Mouse (Mus musculus) G1E-ER4 (cell line): Measurements from ENCODE around the gene Inpp1. TPM values are rescaled to one million over a fixed set of nuclear protein-coding genes. Genes with fewer than 3 reads are reported as not detected.

ENCODE experiments used
- GATA1 ChIP-seq: IDR thresholded peaks from one replicate; pipeline ENCODE4 v1.8.0; 2012; ENCODE audit warnings: low read length, inconsistent platforms
- polyA plus RNA-seq: library from polyadenylated mRNA; stranded (reverse); fragments of >175 nt; gene quantifications from 2 replicates; pipeline ENCODE4 v1.2.3, GENCODE M21; 2012

Inpp1 gene
- polyA plus RNA-seq, 1 experiment: not detected

DNA sequence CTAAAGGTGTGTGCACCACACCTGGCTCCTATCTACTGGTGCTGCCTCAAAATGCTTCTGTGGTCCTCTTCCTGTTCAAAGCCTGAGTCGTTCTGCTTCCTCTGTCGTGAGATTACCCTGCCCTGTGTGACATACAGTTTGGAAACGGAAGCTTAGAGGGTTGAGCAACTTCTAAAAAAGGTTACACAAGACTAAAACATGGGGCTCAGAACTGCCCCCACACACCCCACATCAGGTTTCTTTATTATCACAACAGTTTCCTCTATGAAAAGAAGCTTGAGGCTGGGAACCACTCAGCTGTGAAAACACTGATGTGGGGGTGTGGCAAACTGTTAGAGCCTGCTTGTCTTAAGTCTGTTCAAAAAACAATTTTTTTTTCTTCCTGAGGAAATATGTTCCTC lies 17.1 kb downstream of the Inpp1 start:
- no peak for TF ChIP-seq GATA1

GRCm38 (mm10) chr1:52799772-52800171 lies 17.7 kb downstream of the Inpp1 start:
- no peak for TF ChIP-seq GATA1

DNA sequence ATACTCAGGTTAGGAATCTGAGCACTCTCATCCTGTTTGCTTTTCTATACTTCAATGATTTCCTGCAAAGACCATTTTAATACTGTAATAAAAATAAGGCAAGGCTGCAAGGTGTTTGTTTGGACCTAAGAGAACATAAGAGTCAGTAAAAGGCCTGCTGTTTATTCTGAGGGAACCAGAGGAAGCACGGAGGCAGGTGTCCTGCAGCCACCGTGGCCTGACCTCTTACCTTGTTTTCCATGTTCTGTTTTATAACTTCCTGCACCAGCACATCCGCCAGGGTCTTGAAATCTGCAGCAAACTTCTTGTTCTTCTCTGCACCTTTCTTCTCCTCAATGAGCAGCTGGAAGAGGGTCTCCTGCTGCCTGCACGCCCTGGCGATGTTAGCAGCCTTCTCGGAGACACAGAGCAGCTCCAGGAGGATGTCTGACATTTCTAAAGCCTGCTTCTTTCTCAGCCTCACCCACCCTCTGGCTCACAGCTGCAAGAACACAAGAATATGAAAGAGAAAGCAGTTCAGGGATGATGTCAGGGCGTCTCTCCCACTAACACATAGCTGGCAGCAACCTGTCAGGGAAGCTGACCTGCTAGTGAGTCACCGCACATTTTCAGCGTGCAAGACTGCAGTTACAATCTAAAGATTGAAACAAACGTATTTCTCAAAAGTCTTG lies 18.3 kb downstream of the Inpp1 start:
- no peak for TF ChIP-seq GATA1

- no peak for TF ChIP-seq GATA1
These were observed 21.6 kb downstream of the Inpp1 start for GRCm38 (mm10) chr1:52795927-52796326.

GRCm38 (mm10) chr1:52793692-52794091 lies 23.8 kb downstream of the Inpp1 start:
- TF ChIP-seq GATA1: no peak

- TF ChIP-seq GATA1: no peak
These were observed 24.8 kb downstream of the Inpp1 start for GRCm38 (mm10) chr1:52792701-52793100.

GRCm38 (mm10) chr1:52787254-52787653 lies 30.2 kb downstream of the Inpp1 start:
- TF ChIP-seq GATA1: no peak

- TF ChIP-seq GATA1: no peak
These were observed 52.0 kb downstream of the Inpp1 start for GRCm38 (mm10) chr1:52765176-52766111.

DNA sequence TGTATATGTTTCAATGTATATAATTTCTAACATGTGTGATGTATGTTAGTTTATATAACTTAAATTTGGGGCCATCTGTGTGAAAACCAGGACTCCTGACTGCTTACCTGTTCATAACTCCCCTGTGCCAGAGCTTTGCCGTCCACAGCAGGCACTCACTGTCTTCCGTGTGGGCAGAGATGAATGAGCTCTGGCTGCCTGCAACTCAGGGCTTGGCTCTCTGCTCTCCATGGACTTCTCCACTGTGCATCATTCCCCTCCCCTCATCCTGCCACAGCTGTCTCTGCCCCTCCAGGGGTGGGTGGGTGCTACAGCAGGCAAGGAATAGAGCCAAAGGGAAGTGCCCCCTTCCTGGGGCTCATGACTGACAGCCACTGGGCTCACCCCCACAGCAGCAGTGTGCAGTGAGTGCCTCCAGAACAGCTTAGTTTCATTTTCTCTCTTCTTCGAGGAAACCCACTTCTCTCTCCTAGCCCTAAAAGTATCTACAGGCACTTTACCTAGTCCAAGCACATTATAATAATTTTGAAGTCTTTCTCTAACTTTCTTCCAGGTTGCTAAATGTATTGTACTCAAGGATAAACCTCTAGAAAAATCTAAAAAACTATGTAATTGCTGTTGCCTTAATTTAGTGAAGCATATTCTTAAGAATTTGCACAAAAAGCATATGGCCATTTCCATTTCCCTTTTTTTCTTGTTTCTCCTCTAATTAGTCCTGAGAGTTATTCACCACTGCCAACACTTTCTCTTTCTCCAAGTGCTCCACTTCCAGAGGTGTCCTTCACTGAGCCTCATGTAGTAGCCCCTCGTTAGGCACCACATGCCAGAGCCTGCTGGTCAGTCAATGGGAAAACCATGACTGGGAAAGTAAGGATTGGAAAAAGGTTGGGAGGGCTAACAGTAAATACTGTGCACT lies 53.3 kb downstream of the Inpp1 start:
- no peak for TF ChIP-seq GATA1

DNA sequence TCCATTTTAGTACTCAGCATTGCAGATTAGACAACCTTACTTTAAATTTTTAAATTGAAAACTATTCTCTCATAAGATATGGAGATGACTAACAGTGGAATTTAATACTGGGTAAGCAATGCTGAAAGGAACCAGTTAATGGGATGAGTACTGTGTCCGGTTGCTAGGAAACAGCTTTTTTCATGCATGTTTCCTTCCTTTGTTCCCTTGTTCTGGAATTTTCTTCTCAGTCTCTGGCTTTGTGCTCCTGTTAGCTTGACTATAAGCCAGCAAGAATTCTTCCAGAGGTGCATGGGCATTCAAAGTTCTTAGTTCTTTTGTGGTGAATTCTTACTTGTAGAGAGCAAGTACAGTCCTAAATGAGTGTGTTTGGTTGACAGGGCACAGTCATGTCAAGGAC lies 59.3 kb downstream of the Inpp1 start:
- TF ChIP-seq GATA1: no peak

- no peak for TF ChIP-seq GATA1
These were observed 63.2 kb downstream of the Inpp1 start for GRCm38 (mm10) chr1:52754331-52754730.

- peak; percentile 20 for TF ChIP-seq GATA1
These were observed 63.7 kb downstream of the Inpp1 start for GRCm38 (mm10) chr1:52753828-52754227.

- TF ChIP-seq GATA1: no peak
These were observed 64.8 kb downstream of the Inpp1 start for GRCm38 (mm10) chr1:52752706-52753105.

- TF ChIP-seq GATA1: no peak
These were observed 65.9 kb downstream of the Inpp1 start for GRCm38 (mm10) chr1:52751634-52752033.

GRCm38 (mm10) chr1:52749978-52750377 lies 67.5 kb downstream of the Inpp1 start:
- TF ChIP-seq GATA1: no peak

- TF ChIP-seq GATA1: no peak
These were observed 69.2 kb downstream of the Inpp1 start for GRCm38 (mm10) chr1:52748260-52748659.
